Mouse (Mus musculus) liver, embryonic 14.5 days (tissue): ENCODE results near the gene Dok7. TPM values are rescaled to one million over a fixed set of nuclear protein-coding genes. Genes with fewer than 3 reads are reported as not detected.

ENCODE experiments used
- ATAC-seq: fragments of 200-750 bp; cut with Nextera tagmentation; 2 replicates; pipeline ENCODE4 v1.8.0; 2017; ENCODE audit warnings: moderate number of reproducible peaks, mild to moderate bottlenecking, moderate library complexity; ENCODE audit not compliant: insufficient read depth
- DNase-seq, 3 experiments: peaks; one replicate each; pipeline ENCODE4 v3.0.0-alpha.2; 2012 to 2013; ENCODE audit warnings: low read depth in 3 of 3, low spot score in 3 of 3
- H3K27ac ChIP-seq: fragments of 300-500 bp; sonication (generic); 2 replicates; pipeline ENCODE4 v1.5.1; 2014; ENCODE audit warnings: moderate library complexity, mild to moderate bottlenecking, control low read depth, inconsistent platforms
- H3K27me3 ChIP-seq: fragments of 300-500 bp; sonication (generic); 2 replicates; pipeline ENCODE4 v1.6.1; 2014; ENCODE audit warnings: mild to moderate bottlenecking, low read length, moderate library complexity; ENCODE audit not compliant: control insufficient read depth, insufficient read depth
- H3K36me3 ChIP-seq: fragments of 300-500 bp; sonication (generic); replicated peaks from 2 replicates; pipeline ENCODE4 v1.6.1; 2014; ENCODE audit warnings: low read depth; ENCODE audit not compliant: control insufficient read depth, insufficient read depth
- H3K4me1 ChIP-seq, 2 experiments: fragments of 200-500 bp in 1 of 2; fragments of 300-500 bp in 1 of 2; sonication (generic) in 1 of 2; replicated peaks; 2 replicates each; pipeline ENCODE4 v1.6.1; 2012 to 2014; ENCODE audit warnings: antibody characterized with exemption in 1 of 2, inconsistent platforms in 1 of 2, low read length in 1 of 2; ENCODE audit not compliant: control insufficient read depth in 2 of 2, insufficient read depth in 2 of 2
- H3K4me2 ChIP-seq: fragments of 300-500 bp; sonication (generic); 2 replicates; pipeline ENCODE4 v1.6.1; 2014; ENCODE audit warnings: low read depth, mild to moderate bottlenecking, control low read depth, moderate library complexity
- H3K4me3 ChIP-seq, 2 experiments: fragments of 200-500 bp in 1 of 2; fragments of 300-500 bp in 1 of 2; sonication (generic) in 1 of 2; 2 replicates each; pipeline ENCODE4 v1.5.1; 2012 to 2014; ENCODE audit warnings: low read depth in 2 of 2, low read length in 2 of 2, mild to moderate bottlenecking in 2 of 2, control low read depth in 1 of 2, inconsistent platforms in 1 of 2, moderate library complexity in 1 of 2; ENCODE audit not compliant: insufficient read depth in 1 of 2
- H3K9ac ChIP-seq: fragments of 300-500 bp; sonication (generic); replicated peaks from 2 replicates; pipeline ENCODE4 v1.6.1; 2014; ENCODE audit warnings: mild to moderate bottlenecking, control low read depth, moderate library complexity
- H3K9me3 ChIP-seq: fragments of 300-500 bp; sonication (generic); 2 replicates; pipeline ENCODE4 v1.6.1; 2016; ENCODE audit warnings: low read length, mixed read lengths; ENCODE audit not compliant: control insufficient read depth
- CTCF ChIP-seq: IDR thresholded peaks from 2 replicates; pipeline ENCODE4 v1.5.1; 2016; ENCODE audit warnings: antibody characterized with exemption, low read depth, control low read depth
- EP300 ChIP-seq: IDR thresholded peaks from 2 replicates; pipeline ENCODE4 v1.6.1; 2016; ENCODE audit warnings: antibody characterized with exemption, low read depth
- WGBS: fragments of 180-500 bp; shearing (Covaris S2); extraction: QIAGEN DNeasy Blood & Tissue Kit; methylation state at CpG from one replicate; pipeline ENCODE4 v1.1.7; 2014; ENCODE audit not compliant: insufficient replicate concordance; 5-methylcytosine and 5-hydroxymethylcytosine counted together
- polyA plus RNA-seq, 2 experiments: library from polyadenylated mRNA; depleted of rRNA in 1 of 2; stranded (reverse) in 1 of 2; unstranded in 1 of 2; fragments of >200 nt; fragmentation: Nextera tagmentation in 1 of 2; extraction: Ambion mirVana in 1 of 2; gene quantifications; 2 replicates each; pipeline versions ENCODE4 v1.2.1 to v1.2.3; 2012 to 2014

Dok7 gene
- polyA plus RNA-seq, 2 experiments: 0.02 to 0.04 TPM

- Histone ChIP-seq H3K36me3 (no peaks in the 10 kb centered on the region), H3K4me2 (no peak overlapping the region), H3K4me1 (peaks cover 9 to 14% of the 10 kb centered on the region in 2 experiments), H3K9ac (no peak overlapping the region), H3K4me3 (no peak overlapping the region), H3K9me3 (no peaks in the 10 kb centered on the region), H3K27me3 (no peaks in the 10 kb centered on the region), H3K27ac (no peak overlapping the region)
- no peak for TF ChIP-seq EP300
- TF ChIP-seq CTCF: no peak
- no peak for DNase-seq
- no peak for ATAC-seq
- WGBS: 56% methylated on average over 8 of the region's 8 CpGs
Measured at GRCm38 (mm10) chr5:35120024-35120423, 63.5 kb downstream of the Dok7 start.

DNA sequence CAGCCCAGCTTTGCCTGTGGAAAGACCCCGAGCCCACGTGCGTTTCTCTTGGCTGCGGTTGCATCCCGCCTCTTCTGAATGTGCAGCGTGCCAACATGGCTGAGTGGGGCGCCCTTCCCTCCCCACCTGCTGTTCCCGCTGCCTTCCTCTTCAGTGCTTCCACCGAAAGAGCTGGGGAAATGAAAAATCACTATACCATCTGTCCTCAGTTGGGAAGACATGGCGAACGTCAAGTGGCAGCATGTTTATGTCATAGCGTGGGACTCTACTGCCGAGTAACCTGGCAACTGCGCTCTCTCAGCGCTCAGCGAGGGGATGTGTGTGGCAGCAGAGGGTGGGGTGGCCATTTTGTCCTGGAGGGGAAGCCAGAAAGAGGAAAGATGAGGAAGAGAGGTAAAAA lies 72.6 kb downstream of the Dok7 start:
- H3K4me1 ChIP-seq: no peaks in the 10 kb centered on the region; a peak in 1 of 4 replicates
- no peaks in the 10 kb centered on the region for H3K36me3 ChIP-seq
- H3K4me3 ChIP-seq: no peak overlapping the region
- H3K9ac ChIP-seq: no peak overlapping the region
- no peak overlapping the region for H3K4me2 ChIP-seq
- ATAC-seq (no peak), DNase-seq (no peak)
- no peak overlapping the region for H3K27ac ChIP-seq
- no peaks in the 10 kb centered on the region for H3K27me3 ChIP-seq
- no peaks in the 10 kb centered on the region for H3K9me3 ChIP-seq
- TF ChIP-seq EP300 (no peak), CTCF (no peak)
- WGBS: 78% methylated on average over 16 of the region's 16 CpGs

DNA sequence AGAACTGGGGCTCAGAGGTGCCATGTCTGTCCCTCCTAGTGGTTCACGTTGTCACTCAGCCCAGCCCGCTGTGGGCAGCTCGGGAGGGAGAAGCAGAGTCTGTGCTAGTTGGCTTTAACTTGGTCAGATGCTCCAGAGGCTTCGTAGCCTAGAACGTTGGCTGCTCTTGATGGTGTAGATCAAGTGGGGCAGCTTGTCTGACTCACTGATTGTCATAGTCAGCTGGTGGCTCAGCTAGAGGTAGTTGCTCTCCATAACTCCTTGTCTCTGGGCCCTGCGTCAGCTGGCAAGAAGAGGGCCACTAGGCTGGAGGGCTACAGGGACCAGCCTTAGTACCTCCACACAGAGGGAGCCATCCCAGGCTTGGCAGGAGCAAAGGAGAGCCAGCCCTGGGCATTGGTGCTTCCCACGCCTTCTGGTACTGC lies 73.2 kb downstream of the Dok7 start:
- Histone ChIP-seq H3K4me2 (no peak overlapping the region), H3K9ac (no peak overlapping the region), H3K36me3 (no peaks in the 10 kb centered on the region), H3K4me3 (no peak overlapping the region), H3K9me3 (no peaks in the 10 kb centered on the region), H3K27ac (no peak overlapping the region), H3K4me1 (no peaks in the 10 kb centered on the region; a peak in 1 of 4 replicates), H3K27me3 (no peaks in the 10 kb centered on the region)
- ATAC-seq (no peak), DNase-seq (no peak)
- WGBS: 66% methylated on average over 7 of the region's 7 CpGs
- TF ChIP-seq EP300 (no peak), CTCF (no peak)

DNA sequence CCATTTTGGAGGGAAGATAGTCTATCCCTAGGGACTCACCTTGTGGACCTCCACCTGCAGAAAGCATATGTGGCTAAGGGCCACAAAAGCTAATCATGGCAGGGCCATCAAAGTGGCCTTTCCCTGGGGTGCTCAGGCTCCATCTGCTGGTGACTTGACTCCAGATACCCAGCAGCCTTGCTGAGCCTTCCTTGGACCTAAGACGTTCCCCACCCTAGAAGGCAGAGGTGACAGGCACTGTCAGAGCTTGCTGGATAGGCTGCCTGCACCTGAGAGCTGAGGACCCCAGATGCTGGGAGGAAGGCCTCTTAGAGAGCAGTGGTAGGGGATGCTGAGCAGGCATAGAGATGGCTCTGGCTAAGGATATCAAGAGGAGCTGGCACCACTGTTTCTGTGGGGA lies 74.7 kb downstream of the Dok7 start:
- no peaks in the 10 kb centered on the region for H3K9me3 ChIP-seq
- DNase-seq: no peak
- TF ChIP-seq EP300 (no peak), CTCF (peak; percentile 58)
- no peaks in the 10 kb centered on the region for H3K27me3 ChIP-seq
- no peaks in the 10 kb centered on the region; a peak in 1 of 4 replicates for H3K4me1 ChIP-seq
- 11% methylated on average over 1 of the region's 1 CpGs for WGBS
- H3K27ac ChIP-seq: no peak overlapping the region
- H3K4me3 ChIP-seq: no peak overlapping the region
- no peak for ATAC-seq
- H3K9ac ChIP-seq: no peak overlapping the region
- H3K4me2 ChIP-seq: no peak overlapping the region
- H3K36me3 ChIP-seq: no peaks in the 10 kb centered on the region

- no peak overlapping the region for H3K27ac ChIP-seq
- H3K27me3 ChIP-seq: no peaks in the 10 kb centered on the region
- ATAC-seq: no peak
- H3K4me3 ChIP-seq: no peak overlapping the region
- H3K9me3 ChIP-seq: no peaks in the 10 kb centered on the region
- TF ChIP-seq EP300: no peak
- peak; percentile 95 for TF ChIP-seq CTCF
- WGBS: 5% methylated on average over 7 of the region's 7 CpGs
- H3K4me1 ChIP-seq: no peaks in the 10 kb centered on the region; a peak in 1 of 4 replicates
- no peak overlapping the region for H3K4me2 ChIP-seq
- no peaks in the 10 kb centered on the region for H3K36me3 ChIP-seq
- peak; percentile 38 to 44 (median 39) for DNase-seq
- no peak overlapping the region for H3K9ac ChIP-seq
Measured at GRCm38 (mm10) chr5:35131773-35132172, 75.2 kb downstream of the Dok7 start.
